Mouse (Mus musculus) retina, postnatal 7 days (tissue): ENCODE measurements at regions not wholly inside any gene's neighbourhood (a gene's known extent, or its start where the extent isn't known, plus 50 kb on each side); places are given as distances from the start of the nearest gene placed in this dataset.
"Not testable (repeated sequence)": the region's sequence is repeated elsewhere in the genome, so short reads cannot be mapped to it uniquely, and the experiment has no call there.

Source experiments
- DNase-seq: peaks from one replicate; pipeline ENCODE4 v3.0.0-alpha.2; 2012; ENCODE audit warnings: low read depth, low spot score

- no peak for DNase-seq
These were observed 161.5 kb downstream of the Cartpt start for GRCm38 (mm10) chr13:99739420-99739819.

- DNase-seq, result no peak
These were observed 163.6 kb downstream of the Cartpt start for GRCm38 (mm10) chr13:99737271-99737670.

GRCm38 (mm10) chr13:99729145-99729544 is 171.7 kb downstream of the Cartpt start:
- no peak for DNase-seq

GRCm38 (mm10) chr13:99724245-99724644 is 176.6 kb downstream of the Cartpt start:
- DNase-seq, result no peak

GRCm38 (mm10) chr13:99723237-99723981 is 177.5 kb downstream of the Cartpt start:
- no peak for DNase-seq

- no peak for DNase-seq
These were observed 180.3 kb downstream of the Cartpt start for GRCm38 (mm10) chr13:99720566-99720965.

GRCm38 (mm10) chr13:99696559-99696890 is 180.2 kb upstream of the Map1b start:
- DNase-seq, result no peak

- DNase-seq, result no peak
These were observed 179.7 kb upstream of the Map1b start for GRCm38 (mm10) chr13:99695874-99696558.

- no peak for DNase-seq
These were observed 163.6 kb upstream of the Map1b start for GRCm38 (mm10) chr13:99679934-99680333.

- no peak for DNase-seq
These were observed 163.1 kb upstream of the Map1b start for GRCm38 (mm10) chr13:99679430-99679829.

- no peak for DNase-seq
These were observed 160.1 kb upstream of the Map1b start for GRCm38 (mm10) chr13:99676393-99676792.

- DNase-seq, result no peak
These were observed 159.6 kb upstream of the Map1b start for GRCm38 (mm10) chr13:99675951-99676350.

- DNase-seq, result no peak
These were observed 156.4 kb upstream of the Map1b start for GRCm38 (mm10) chr13:99672714-99673113.

GRCm38 (mm10) chr13:99671747-99672146 is 155.4 kb upstream of the Map1b start:
- no peak for DNase-seq

GRCm38 (mm10) chr13:99669987-99670534 is 153.7 kb upstream of the Map1b start:
- DNase-seq, result no peak

GRCm38 (mm10) chr13:99668613-99669012 is 152.3 kb upstream of the Map1b start:
- no peak for DNase-seq

GRCm38 (mm10) chr13:99666086-99666485 is 149.7 kb upstream of the Map1b start:
- no peak for DNase-seq

- DNase-seq, result not testable (repeated sequence)
These were observed 147.1 kb upstream of the Map1b start for GRCm38 (mm10) chr13:99663422-99663821.

- no peak for DNase-seq
These were observed 131.4 kb upstream of the Map1b start for GRCm38 (mm10) chr13:99647661-99648204.

GRCm38 (mm10) chr13:99644771-99645170 is 128.4 kb upstream of the Map1b start:
- no peak for DNase-seq

- DNase-seq, result no peak
These were observed 126.5 kb upstream of the Map1b start for GRCm38 (mm10) chr13:99642811-99643210.

GRCm38 (mm10) chr13:99642301-99642700 is 126.0 kb upstream of the Map1b start:
- no peak for DNase-seq
